Mouse (Mus musculus) neural tube, embryonic 11.5 days (tissue): ENCODE results near the gene Slc9a4. TPM values are rescaled to one million over a fixed set of nuclear protein-coding genes. Genes with fewer than 3 reads are reported as not detected.
"Not testable (repeated sequence)": the region's sequence is repeated elsewhere in the genome, so short reads cannot be mapped to it uniquely, and the experiment has no call there.

ENCODE experiments used
- ATAC-seq: fragments of 200-750 bp; cut with Nextera tagmentation; 2 replicates; pipeline ENCODE4 v1.8.0; 2017; ENCODE audit warnings: moderate number of reproducible peaks, mild to moderate bottlenecking, moderate TSS enrichment, moderate library complexity; ENCODE audit not compliant: insufficient read depth, low FRiP score, low TSS enrichment
- DNase-seq: peaks from one replicate; pipeline ENCODE4 v3.0.0-alpha.2; 2015; ENCODE audit warnings: low spot score
- H3K27ac ChIP-seq: fragments of 300-500 bp; sonication (generic); 2 replicates; pipeline ENCODE4 v1.5.1; 2014; ENCODE audit warnings: low read depth, mild to moderate bottlenecking, low read length
- H3K27me3 ChIP-seq: fragments of 300-500 bp; sonication (generic); 2 replicates; pipeline ENCODE4 v1.6.1; 2014; ENCODE audit warnings: mild to moderate bottlenecking, low read length, mixed read lengths; ENCODE audit not compliant: control insufficient read depth, insufficient read depth
- H3K36me3 ChIP-seq: fragments of 300-500 bp; sonication (generic); 2 replicates; pipeline ENCODE4 v1.6.1; 2014; ENCODE audit warnings: mild to moderate bottlenecking, low read length, moderate library complexity, mixed read lengths; ENCODE audit not compliant: control insufficient read depth, insufficient read depth
- H3K4me1 ChIP-seq: fragments of 300-500 bp; sonication (generic); 2 replicates; pipeline ENCODE4 v1.6.1; 2014; ENCODE audit warnings: low read length, mixed read lengths; ENCODE audit not compliant: control insufficient read depth, insufficient read depth
- H3K4me2 ChIP-seq: fragments of 300-500 bp; sonication (generic); 2 replicates; pipeline ENCODE4 v1.6.1; 2014; ENCODE audit warnings: low read depth, mild to moderate bottlenecking, moderate library complexity
- H3K4me3 ChIP-seq: fragments of 300-500 bp; sonication (generic); 2 replicates; pipeline ENCODE4 v1.5.1; 2014; ENCODE audit warnings: low read depth, low read length
- H3K9ac ChIP-seq: fragments of 300-500 bp; sonication (generic); 2 replicates; pipeline ENCODE4 v1.6.1; 2014; ENCODE audit warnings: mild to moderate bottlenecking, low read length
- H3K9me3 ChIP-seq: fragments of 300-500 bp; sonication (generic); 2 replicates; pipeline ENCODE4 v1.6.1; 2016; ENCODE audit warnings: low read length; ENCODE audit not compliant: control insufficient read depth
- WGBS: fragments of 180-500 bp; shearing (Covaris S2); extraction: QIAGEN DNeasy Blood & Tissue Kit; methylation state at CpG from one replicate; pipeline ENCODE4 v1.1.7; 2014; 5-methylcytosine and 5-hydroxymethylcytosine counted together
- polyA plus RNA-seq: library from polyadenylated mRNA; unstranded; fragments of >200 nt; fragmentation: Nextera tagmentation; extraction: Ambion mirVana; gene quantifications from 2 replicates; pipeline ENCODE4 v1.2.1, GENCODE M21; 2014

Slc9a4 gene
- polyA plus RNA-seq, 1 experiment from 2014 or later = not detected

- Histone ChIP-seq H3K4me2 (no peak overlapping the region), H3K4me1 (no peaks in the 10 kb centered on the region), H3K4me3 (no peak overlapping the region), H3K9ac (no peak overlapping the region), H3K27me3 (no peaks in the 10 kb centered on the region), H3K9me3 (no peaks in the 10 kb centered on the region), H3K27ac (no peak overlapping the region), H3K36me3 (no peaks in the 10 kb centered on the region)
- DNase-seq (no peak), ATAC-seq (no peak)
- WGBS = 68% methylated on average over 9 of the region's 9 CpGs
Observed at GRCm38 (mm10) chr1:40659496-40659895, 79.6 kb downstream of the Slc9a4 start.

GRCm38 (mm10) chr1:40660838-40661237 is 81.0 kb downstream of the Slc9a4 start:
- no peak for DNase-seq
- Histone ChIP-seq H3K4me1 (no peaks in the 10 kb centered on the region), H3K27me3 (no peaks in the 10 kb centered on the region), H3K27ac (no peak overlapping the region), H3K4me3 (no peak overlapping the region), H3K9ac (no peak overlapping the region), H3K4me2 (no peak overlapping the region), H3K9me3 (no peaks in the 10 kb centered on the region), H3K36me3 (no peaks in the 10 kb centered on the region)
- no peak for ATAC-seq
- 92% methylated on average over 6 of the region's 6 CpGs for WGBS

- H3K4me2 ChIP-seq = no peak overlapping the region
- no peaks in the 10 kb centered on the region for H3K36me3 ChIP-seq
- no peak overlapping the region for H3K9ac ChIP-seq
- H3K27me3 ChIP-seq = no peaks in the 10 kb centered on the region
- DNase-seq (no peak), ATAC-seq (no peak)
- WGBS = 47% methylated on average over 12 of the region's 12 CpGs
- no peaks in the 10 kb centered on the region for H3K4me1 ChIP-seq
- H3K4me3 ChIP-seq = no peak overlapping the region
- H3K9me3 ChIP-seq = no peaks in the 10 kb centered on the region
- H3K27ac ChIP-seq = no peak overlapping the region
Observed at GRCm38 (mm10) chr1:40665401-40666370, 85.8 kb downstream of the Slc9a4 start.

GRCm38 (mm10) chr1:40667442-40667841 is 87.6 kb downstream of the Slc9a4 start:
- H3K36me3 ChIP-seq, H3K27me3 ChIP-seq: not testable (repeated sequence)

GRCm38 (mm10) chr1:40670025-40670424 is 90.1 kb downstream of the Slc9a4 start:
- DNase-seq (no peak), ATAC-seq (no peak)
- H3K9ac ChIP-seq = no peak overlapping the region
- no peak overlapping the region for H3K4me2 ChIP-seq
- H3K27me3 ChIP-seq = no peaks in the 10 kb centered on the region
- WGBS = 81% methylated on average over 3 of the region's 3 CpGs
- no peaks in the 10 kb centered on the region for H3K9me3 ChIP-seq
- no peaks in the 10 kb centered on the region for H3K36me3 ChIP-seq
- no peak overlapping the region for H3K4me3 ChIP-seq
- no peak overlapping the region for H3K27ac ChIP-seq
- no peaks in the 10 kb centered on the region for H3K4me1 ChIP-seq

More at GRCm38 (mm10) chr1:40667442-40667841, 87.6 kb downstream of the Slc9a4 start:
- not testable (repeated sequence) for H3K4me1 ChIP-seq, H3K4me2 ChIP-seq, H3K4me3 ChIP-seq, H3K27ac ChIP-seq, H3K9me3 ChIP-seq, ATAC-seq, DNase-seq, H3K9ac ChIP-seq
- 33% methylated on average over 3 of the region's 3 CpGs for WGBS

- no peak for ATAC-seq
- H3K4me1 ChIP-seq = no peaks in the 10 kb centered on the region
Observed at GRCm38 (mm10) chr1:40671490-40671889, 91.6 kb downstream of the Slc9a4 start.

GRCm38 (mm10) chr1:40677306-40677705 is 97.4 kb downstream of the Slc9a4 start:
- Histone ChIP-seq H3K27ac (no peak overlapping the region), H3K9ac (no peak overlapping the region), H3K4me2 (no peak overlapping the region), H3K36me3 (no peaks in the 10 kb centered on the region), H3K27me3 (peaks cover 29% of the 10 kb centered on the region), H3K4me1 (peaks cover 6% of the 10 kb centered on the region; the same call in 1 of the 2 replicates), H3K9me3 (no peaks in the 10 kb centered on the region), H3K4me3 (no peak overlapping the region)
- no peak for DNase-seq
- whole genome bisulfite sequencing = 54% methylated on average over 5 of the region's 5 CpGs
- ATAC-seq = no peak

More at GRCm38 (mm10) chr1:40671490-40671889, 91.6 kb downstream of the Slc9a4 start:
- Histone ChIP-seq H3K27ac (no peak overlapping the region), H3K9me3 (no peaks in the 10 kb centered on the region), H3K4me3 (no peak overlapping the region), H3K4me2 (no peak overlapping the region), H3K27me3 (no peaks in the 10 kb centered on the region), H3K36me3 (no peaks in the 10 kb centered on the region), H3K9ac (no peak overlapping the region)
- WGBS = 96% methylated on average over 4 of the region's 4 CpGs
- no peak for DNase-seq
